Mouse (Mus musculus) neural tube, embryonic 13.5 days (tissue): ENCODE data around the gene Gys1. TPM values are rescaled to one million over a fixed set of nuclear protein-coding genes. Genes with fewer than 3 reads are reported as not detected.

Experiments used
- ATAC-seq: fragments of 200-750 bp; cut with Nextera tagmentation; 2 replicates; pipeline ENCODE4 v1.8.0; 2017; ENCODE audit warnings: low read depth, mild to moderate bottlenecking, moderate TSS enrichment, moderate library complexity
- H3K27ac ChIP-seq: fragments of 300-500 bp; sonication (generic); replicated peaks from 2 replicates; pipeline ENCODE4 v1.5.1; 2015; ENCODE audit warnings: moderate library complexity, mild to moderate bottlenecking, inconsistent platforms
- H3K27me3 ChIP-seq: fragments of 300-500 bp; sonication (generic); 2 replicates; pipeline ENCODE4 v1.6.1; 2015; ENCODE audit warnings: mild to moderate bottlenecking, inconsistent platforms
- H3K36me3 ChIP-seq: fragments of 300-500 bp; sonication (generic); 2 replicates; pipeline ENCODE4 v1.6.1; 2015; ENCODE audit warnings: mild to moderate bottlenecking, inconsistent platforms
- H3K4me1 ChIP-seq: fragments of 300-500 bp; sonication (generic); replicated peaks from 2 replicates; pipeline ENCODE4 v1.6.1; 2015; ENCODE audit warnings: inconsistent platforms
- H3K4me2 ChIP-seq: fragments of 300-500 bp; sonication (generic); 2 replicates; pipeline ENCODE4 v1.6.1; 2015; ENCODE audit warnings: inconsistent platforms, mild to moderate bottlenecking, moderate library complexity
- H3K4me3 ChIP-seq: fragments of 300-500 bp; sonication (generic); 2 replicates; pipeline ENCODE4 v1.5.1; 2015; ENCODE audit warnings: mild to moderate bottlenecking, inconsistent platforms
- H3K9ac ChIP-seq: fragments of 300-500 bp; sonication (generic); 2 replicates; pipeline ENCODE4 v1.6.1; 2015; ENCODE audit warnings: moderate library complexity, mild to moderate bottlenecking, inconsistent platforms
- H3K9me3 ChIP-seq: fragments of 300-500 bp; sonication (generic); 2 replicates; pipeline ENCODE4 v1.6.1; 2016; ENCODE audit warnings: inconsistent platforms
- WGBS: fragments of 180-500 bp; shearing (Covaris S2); methylation state at CpG from one replicate; pipeline ENCODE4 v1.1.7; 2015; 5-methylcytosine and 5-hydroxymethylcytosine counted together
- polyA plus RNA-seq: library from polyadenylated mRNA; unstranded; fragments of >200 nt; fragmentation: Nextera tagmentation; extraction: Ambion mirVana; gene quantifications from 2 replicates; pipeline ENCODE4 v1.2.1, GENCODE M21; 2015

The Gys1 gene
- polyA plus RNA-seq, 1 experiment from 2014 or later = 21.5 TPM

DNA sequence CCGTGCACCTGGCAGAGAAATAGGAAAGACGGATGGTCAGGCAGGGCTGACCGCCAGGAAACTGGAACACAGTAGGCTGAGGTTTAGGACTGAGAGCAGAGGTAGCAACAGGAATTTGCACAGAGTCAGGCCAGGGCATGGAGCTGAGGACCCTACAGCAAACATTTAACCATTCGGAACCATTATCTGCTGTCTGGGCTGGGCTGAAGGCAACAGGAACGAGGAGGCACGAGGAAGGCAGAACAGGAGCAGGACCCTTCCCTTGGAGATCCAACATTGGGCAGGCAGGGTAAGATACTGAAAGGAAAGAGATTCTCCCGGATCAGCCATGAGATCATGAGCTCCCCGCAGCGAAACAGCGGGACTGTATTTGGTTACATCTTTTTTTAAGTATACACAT lies 26.8 kb upstream of the Gys1 start:
- Histone ChIP-seq H3K4me3 (no peak overlapping the region), H3K4me2 (no peak overlapping the region), H3K9me3 (no peaks in the 10 kb centered on the region), H3K9ac (no peak overlapping the region), H3K27ac (no peak overlapping the region), H3K36me3 (no peaks in the 10 kb centered on the region), H3K27me3 (peaks cover 82% of the 10 kb centered on the region), H3K4me1 (peaks cover 8% of the 10 kb centered on the region)
- no peak for ATAC-seq
- 83% methylated on average over 10 of the region's 10 CpGs for WGBS

DNA sequence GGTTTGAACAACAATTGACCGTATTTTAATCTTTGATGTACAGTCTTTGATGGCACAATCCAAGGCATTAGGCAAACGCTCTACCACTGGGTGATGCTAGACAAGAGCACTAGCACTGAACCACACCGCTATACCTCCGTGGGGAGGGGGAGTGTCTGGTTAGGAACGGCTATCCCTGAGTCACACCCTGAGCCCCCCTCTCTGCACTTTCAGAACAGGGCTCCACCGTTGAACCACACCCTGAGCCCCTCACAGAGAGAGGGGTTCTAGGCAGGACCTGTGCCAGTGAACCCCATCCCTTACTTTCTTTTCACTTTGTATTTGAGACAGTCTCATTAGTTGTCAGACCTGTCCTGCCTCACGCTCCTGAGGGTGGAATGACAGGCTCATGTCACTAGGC lies 26.3 kb upstream of the Gys1 start:
- Histone ChIP-seq H3K27me3 (peaks cover 87% of the 10 kb centered on the region), H3K9me3 (no peaks in the 10 kb centered on the region), H3K4me1 (peaks cover 11% of the 10 kb centered on the region), H3K4me2 (no peak overlapping the region), H3K9ac (no peak overlapping the region), H3K4me3 (no peak overlapping the region), H3K36me3 (no peaks in the 10 kb centered on the region), H3K27ac (no peak overlapping the region)
- no peak for ATAC-seq
- 74% methylated on average over 7 of the region's 7 CpGs for WGBS

DNA sequence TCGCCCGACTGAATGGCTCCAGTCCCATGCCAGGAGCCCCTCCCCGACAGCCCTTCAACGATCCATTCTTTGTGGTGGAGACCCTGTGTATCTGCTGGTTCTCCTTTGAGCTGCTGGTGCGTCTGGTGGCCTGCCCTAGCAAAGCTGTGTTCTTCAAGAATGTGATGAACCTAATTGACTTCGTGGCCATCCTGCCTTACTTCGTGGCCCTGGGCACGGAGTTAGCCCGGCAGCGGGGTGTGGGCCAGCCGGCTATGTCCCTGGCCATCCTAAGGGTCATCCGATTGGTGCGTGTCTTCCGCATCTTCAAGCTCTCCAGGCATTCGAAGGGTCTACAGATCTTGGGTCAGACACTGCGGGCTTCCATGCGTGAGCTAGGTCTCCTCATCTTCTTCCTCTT lies 25.7 kb upstream of the Gys1 start:
- no peak for ATAC-seq
- Histone ChIP-seq H3K27ac (no peak overlapping the region), H3K27me3 (peaks cover 93% of the 10 kb centered on the region), H3K36me3 (no peaks in the 10 kb centered on the region), H3K4me1 (peaks cover 17% of the 10 kb centered on the region), H3K9ac (no peak overlapping the region), H3K4me3 (no peak overlapping the region), H3K4me2 (no peak overlapping the region), H3K9me3 (no peaks in the 10 kb centered on the region)
- WGBS = 88% methylated on average over 17 of the region's 17 CpGs

DNA sequence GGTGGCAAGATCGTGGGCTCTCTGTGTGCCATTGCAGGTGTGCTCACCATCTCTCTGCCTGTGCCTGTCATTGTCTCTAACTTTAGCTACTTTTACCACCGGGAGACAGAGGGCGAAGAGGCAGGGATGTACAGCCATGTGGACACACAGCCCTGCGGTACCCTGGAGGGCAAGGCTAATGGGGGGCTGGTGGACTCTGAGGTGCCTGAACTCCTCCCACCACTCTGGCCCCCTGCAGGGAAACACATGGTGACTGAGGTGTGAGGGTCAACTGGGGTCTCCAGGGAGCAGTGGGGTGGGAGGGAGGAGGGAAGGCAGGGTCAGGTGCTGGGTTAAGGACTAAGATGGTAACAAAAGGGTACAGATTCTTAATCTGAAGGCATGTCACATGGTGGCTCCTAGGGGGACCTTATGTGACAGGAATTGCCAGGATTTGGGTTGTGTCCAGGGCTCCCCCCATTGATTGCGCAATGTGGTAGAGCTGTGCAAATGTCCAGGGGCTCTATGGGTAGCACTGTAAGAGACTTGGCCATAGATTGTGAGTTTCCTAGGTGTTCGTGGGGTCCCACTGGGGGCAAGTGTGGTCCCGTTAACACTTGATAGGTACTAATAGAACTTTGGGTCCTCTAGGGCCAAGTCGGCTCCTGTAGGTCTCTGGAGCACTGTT lies 25.0 kb upstream of the Gys1 start:
- Histone ChIP-seq H3K27me3 (peaks cover 100% of the 10 kb centered on the region), H3K4me2 (no peak overlapping the region), H3K4me1 (peaks cover 22% of the 10 kb centered on the region), H3K36me3 (no peaks in the 10 kb centered on the region), H3K9ac (no peak overlapping the region), H3K9me3 (no peaks in the 10 kb centered on the region), H3K4me3 (no peak overlapping the region), H3K27ac (no peak overlapping the region)
- no peak for ATAC-seq
- 88% methylated on average over 8 of the region's 8 CpGs for WGBS

DNA sequence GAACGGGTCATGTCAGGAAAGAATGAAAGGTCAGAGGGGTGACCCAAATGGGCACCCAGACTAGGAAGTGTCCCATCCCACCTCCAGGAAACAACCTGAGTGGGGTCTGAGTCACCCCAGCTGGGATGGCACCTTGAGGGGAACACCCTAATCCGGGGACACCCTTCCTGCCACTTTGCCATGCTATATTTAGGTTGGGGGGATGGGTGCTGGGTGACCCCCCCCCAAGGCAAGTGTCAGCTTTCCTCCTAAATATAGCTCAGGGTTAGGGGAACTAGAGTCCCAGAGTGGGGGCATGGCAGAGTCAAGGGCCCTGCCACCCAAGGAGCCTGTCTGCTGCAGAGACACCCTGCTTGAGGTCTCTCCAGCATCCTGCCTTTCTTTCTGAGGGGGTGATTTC lies 22.2 kb upstream of the Gys1 start:
- H3K27ac ChIP-seq = no peak overlapping the region
- no peak for ATAC-seq

DNA sequence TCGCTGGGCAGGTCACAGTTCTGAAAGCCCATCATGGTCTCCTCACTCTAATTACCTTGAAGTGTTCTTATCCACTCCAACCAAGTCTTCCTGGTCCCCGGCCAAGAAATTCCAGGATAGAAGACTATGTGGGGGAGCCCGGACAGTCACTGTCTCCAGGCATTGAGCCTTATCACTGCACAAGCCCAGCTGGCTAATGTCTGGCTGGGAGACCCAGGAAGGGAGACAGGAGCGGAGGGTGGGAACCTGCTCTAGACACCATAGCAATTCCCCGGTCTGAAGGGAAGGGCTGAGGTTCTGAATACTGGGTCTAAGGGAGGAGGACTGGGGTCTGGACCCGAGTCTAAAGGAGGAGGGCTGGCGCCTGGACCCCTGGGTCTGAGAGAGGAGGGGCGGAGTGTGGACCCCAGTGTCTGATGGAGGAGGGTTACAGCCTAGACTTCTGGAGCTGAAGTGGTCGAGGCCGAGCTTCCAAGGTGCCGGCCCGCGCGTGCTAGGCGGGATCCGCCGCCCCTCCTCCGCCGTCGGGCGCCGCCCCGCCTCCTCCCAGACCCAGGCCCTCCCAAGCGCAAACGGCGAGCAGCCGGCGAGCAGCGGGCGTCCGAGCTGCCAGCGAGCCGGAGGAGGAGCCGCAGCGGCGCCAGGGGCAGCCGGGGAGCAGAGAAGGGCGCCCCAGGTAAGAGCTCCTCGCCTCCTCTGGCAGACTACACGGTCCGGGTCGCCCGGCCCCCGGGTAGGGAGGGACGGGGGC lies 21.4 kb upstream of the Gys1 start, which contains the start of gene Ntf5:
Ntf5 (plus strand) TSS at position 583 of the 751 bp plus-strand sequence.
- Histone ChIP-seq H3K9me3 (no peaks in the 10 kb centered on the region), H3K4me3 (peak within 1 kb of the TSS; percentile 46), H3K4me1 (peaks cover 13% of the 10 kb centered on the region), H3K27me3 (peaks cover 100% of the 10 kb centered on the region), H3K9ac (peak within 1 kb of the TSS; percentile 68), H3K27ac (no peak within 1 kb of the TSS), H3K4me2 (peak within 1 kb of the TSS; percentile 82), H3K36me3 (no peaks in the 10 kb centered on the region)
- peak; percentile 34 for ATAC-seq
- 2% methylated on average over 45 of the region's 45 CpGs for WGBS

More for the DNA sequence above, 22.2 kb upstream of the Gys1 start:
- 84% methylated on average over 2 of the region's 2 CpGs for WGBS
- Histone ChIP-seq H3K36me3 (no peaks in the 10 kb centered on the region), H3K4me1 (peaks cover 13% of the 10 kb centered on the region), H3K9ac (no peak overlapping the region), H3K4me2 (no peak overlapping the region), H3K27me3 (peaks cover 100% of the 10 kb centered on the region), H3K4me3 (no peak overlapping the region), H3K9me3 (no peaks in the 10 kb centered on the region)

DNA sequence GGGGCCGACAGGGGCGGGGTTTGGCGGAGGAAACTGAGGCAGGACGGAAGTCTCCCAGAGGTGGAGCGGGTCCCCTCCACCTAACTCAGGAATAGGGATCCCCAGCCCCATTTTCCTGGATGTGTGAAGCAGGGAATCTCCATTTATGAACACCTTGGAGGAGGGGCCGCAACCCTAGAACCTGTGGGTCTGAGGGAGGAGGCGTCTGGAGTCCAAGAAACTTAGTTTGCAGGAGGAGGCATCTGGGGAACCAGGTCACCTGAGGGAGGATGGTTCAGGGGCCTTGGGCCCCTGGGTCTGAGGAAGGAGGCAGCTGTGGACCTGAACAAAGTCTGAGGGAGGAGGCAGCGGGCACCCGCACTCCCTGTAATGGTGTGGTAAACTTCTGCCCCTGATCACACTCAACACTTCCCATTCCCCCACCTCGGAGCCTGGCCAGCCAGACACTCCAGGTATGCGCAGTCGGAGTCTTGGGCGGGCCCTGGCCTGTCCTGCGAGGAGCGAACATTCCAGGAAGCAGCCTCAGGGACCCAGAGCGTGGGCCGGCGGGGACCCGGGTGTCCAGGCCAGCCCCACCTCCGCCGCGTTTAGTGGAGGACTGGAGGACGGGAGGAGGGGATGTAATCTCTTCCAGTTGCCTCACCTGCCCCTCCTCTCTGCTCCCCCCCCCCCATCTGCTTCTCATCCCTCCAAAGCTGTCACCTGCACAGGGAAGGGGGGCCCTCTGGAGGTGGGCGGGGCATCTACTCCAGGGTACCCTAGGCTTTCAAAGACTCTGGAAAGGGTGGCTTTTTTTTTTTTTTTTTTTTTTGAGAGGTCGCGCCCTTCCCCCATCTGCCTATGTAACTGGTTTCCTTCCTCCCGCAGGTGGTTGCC lies 20.5 kb upstream of the Gys1 start:
- Histone ChIP-seq H3K9ac (peak overlapping the region; percentile 68), H3K36me3 (no peaks in the 10 kb centered on the region), H3K4me1 (peaks cover 13% of the 10 kb centered on the region), H3K9me3 (no peaks in the 10 kb centered on the region), H3K4me2 (peak overlapping the region; percentile 82), H3K27ac (no peak overlapping the region), H3K27me3 (peaks cover 100% of the 10 kb centered on the region), H3K4me3 (peak overlapping the region; percentile 46)
- ATAC-seq = peak; percentile 20; the same call in 1 of the 2 replicates
- 2% methylated on average over 27 of the region's 27 CpGs for WGBS

DNA sequence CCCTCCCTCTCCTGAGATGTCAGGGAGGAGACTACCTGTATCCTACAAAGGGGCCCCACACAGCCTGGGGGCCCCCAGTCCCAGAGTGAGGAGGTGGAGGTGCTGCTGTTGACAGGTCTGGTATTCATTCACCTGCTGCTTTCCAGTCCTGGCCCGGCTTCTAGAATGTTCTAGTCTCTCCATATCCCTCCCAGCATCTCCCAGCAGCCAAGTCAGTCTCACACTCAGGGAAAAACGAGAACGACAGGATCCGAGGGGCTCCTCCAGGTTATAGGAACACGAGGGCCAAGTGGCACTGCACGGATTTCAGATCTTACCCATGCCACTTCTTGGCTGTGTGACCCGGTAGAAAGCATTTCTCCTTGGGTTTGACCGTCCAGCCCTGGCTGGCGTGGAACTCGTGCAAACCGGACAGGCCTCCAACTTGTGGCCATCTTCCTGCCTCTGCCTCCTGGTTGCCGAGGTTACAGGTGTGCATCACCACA lies 19.9 kb upstream of the Gys1 start:
- Histone ChIP-seq H3K9me3 (no peaks in the 10 kb centered on the region), H3K27ac (no peak overlapping the region), H3K27me3 (peaks cover 100% of the 10 kb centered on the region), H3K4me2 (no peak overlapping the region), H3K4me1 (peaks cover 13% of the 10 kb centered on the region), H3K9ac (no peak overlapping the region), H3K36me3 (no peaks in the 10 kb centered on the region), H3K4me3 (no peak overlapping the region)
- WGBS = 47% methylated on average over 12 of the region's 12 CpGs
- ATAC-seq = no peak

DNA sequence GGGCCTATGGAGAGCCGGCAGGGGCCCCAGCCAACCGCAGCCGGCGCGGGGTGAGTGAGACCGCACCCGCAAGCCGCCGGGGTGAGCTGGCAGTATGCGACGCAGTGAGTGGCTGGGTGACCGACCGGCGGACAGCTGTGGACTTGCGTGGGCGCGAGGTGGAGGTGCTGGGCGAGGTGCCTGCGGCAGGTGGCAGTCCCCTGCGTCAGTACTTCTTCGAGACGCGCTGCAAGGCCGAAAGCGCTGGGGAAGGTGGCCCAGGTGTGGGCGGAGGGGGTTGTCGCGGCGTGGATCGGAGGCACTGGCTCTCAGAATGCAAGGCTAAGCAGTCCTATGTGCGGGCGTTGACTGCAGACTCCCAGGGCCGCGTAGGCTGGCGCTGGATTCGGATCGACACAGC lies 19.0 kb upstream of the Gys1 start:
- Histone ChIP-seq H3K27me3 (peaks cover 100% of the 10 kb centered on the region), H3K4me2 (no peak overlapping the region), H3K4me3 (no peak overlapping the region), H3K9ac (no peak overlapping the region), H3K27ac (no peak overlapping the region), H3K36me3 (peaks cover 3% of the 10 kb centered on the region; the same call in 1 of the 2 replicates), H3K4me1 (peaks cover 13% of the 10 kb centered on the region), H3K9me3 (no peaks in the 10 kb centered on the region)
- 12% methylated on average over 37 of the region's 37 CpGs for whole genome bisulfite sequencing
- no peak for ATAC-seq

DNA sequence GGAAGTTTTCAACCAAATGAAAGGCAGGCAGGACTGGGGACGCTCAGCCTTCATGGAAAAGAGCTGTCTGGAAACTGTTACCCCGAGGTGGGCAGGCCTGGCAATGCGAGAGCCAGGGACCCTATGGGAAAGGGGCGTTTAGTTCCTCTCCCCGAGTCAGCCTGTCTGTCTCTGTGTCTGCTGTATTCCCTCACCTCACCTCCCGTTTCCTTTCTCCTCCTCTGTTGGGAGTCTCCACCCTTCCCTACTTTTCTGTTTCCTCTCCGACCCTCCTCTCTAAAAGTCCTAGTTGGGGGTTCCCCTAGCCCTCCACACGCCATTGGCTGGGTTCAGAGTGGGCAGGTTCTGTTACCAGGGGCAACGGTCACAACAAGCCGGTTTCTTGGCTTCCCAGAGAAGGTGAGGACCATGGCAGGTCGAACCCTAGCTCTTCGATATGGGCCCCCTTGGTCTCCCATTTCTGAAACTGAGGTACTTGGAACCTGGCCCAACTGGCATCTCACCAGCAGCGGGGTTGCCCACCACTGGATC lies 16.6 kb upstream of the Gys1 start:
- Histone ChIP-seq H3K36me3 (peaks cover 27% of the 10 kb centered on the region), H3K9ac (no peak overlapping the region), H3K4me3 (no peak overlapping the region), H3K27me3 (peaks cover 92% of the 10 kb centered on the region), H3K27ac (no peak overlapping the region), H3K4me1 (peaks cover 13% of the 10 kb centered on the region), H3K9me3 (no peaks in the 10 kb centered on the region), H3K4me2 (no peak overlapping the region)
- ATAC-seq = no peak
- WGBS = 12% methylated on average over 13 of the region's 13 CpGs

DNA sequence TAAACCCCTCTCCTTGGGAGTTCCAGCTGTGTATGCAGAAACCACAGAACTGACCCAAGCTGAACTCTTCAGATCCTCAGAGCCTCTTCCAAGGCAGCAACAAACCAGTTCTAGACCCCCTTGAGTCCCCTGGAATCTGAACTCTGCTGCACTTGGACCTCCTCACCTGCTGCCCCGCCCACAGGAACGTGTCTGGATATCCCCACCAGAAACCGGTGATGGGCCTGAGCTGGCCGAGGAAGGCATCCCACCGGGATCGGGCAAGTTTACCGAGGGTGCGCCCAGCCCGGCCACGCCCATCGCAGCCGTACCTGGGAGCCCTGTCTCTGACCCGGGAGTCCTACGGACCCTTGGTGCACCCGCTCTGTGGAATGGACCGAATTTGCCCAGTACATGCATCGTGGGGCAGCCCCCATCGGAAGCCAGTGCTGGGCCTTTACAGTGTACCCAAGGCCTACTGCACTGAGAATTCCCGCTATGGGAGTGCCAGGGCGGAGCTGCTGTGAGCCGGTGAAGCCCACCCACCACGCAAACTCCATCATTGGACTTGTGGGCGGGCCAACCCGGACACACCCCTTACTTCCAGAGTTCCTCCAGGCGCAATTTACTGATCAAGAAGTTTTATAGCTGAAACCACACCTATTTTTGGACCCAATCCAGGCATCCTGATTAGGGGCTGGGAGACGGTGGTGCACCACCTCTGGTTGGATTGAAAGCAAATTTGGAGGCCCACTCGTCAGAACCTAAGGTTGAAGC lies 14.6 kb upstream of the Gys1 start:
- Histone ChIP-seq H3K4me1 (no peaks in the 10 kb centered on the region), H3K27ac (no peak overlapping the region), H3K4me2 (no peak overlapping the region), H3K27me3 (peaks cover 72% of the 10 kb centered on the region), H3K36me3 (peaks cover 47% of the 10 kb centered on the region), H3K9ac (no peak overlapping the region), H3K9me3 (no peaks in the 10 kb centered on the region), H3K4me3 (no peak overlapping the region)
- ATAC-seq = no peak
- WGBS = 11% methylated on average over 27 of the region's 27 CpGs
